Mouse (Mus musculus) left cerebral cortex, postnatal 36 days (tissue): ENCODE measurements around the gene Rnf167. TPM values are rescaled to one million over a fixed set of nuclear protein-coding genes. Genes with fewer than 3 reads are reported as not detected.

Experiments used
- DNase-seq, 2 experiments: peaks; one replicate each; pipeline ENCODE4 v3.0.0; 2021 to 2022; ENCODE audit warnings: low spot score in 2 of 2, mixed read lengths in 1 of 2
- intact Hi-C: fragments of 180-260 bp; cut with DNase I; formaldehyde crosslinking; loops from one replicate; pipeline ENCODE4 v1.15.1; 2025
- total RNA-seq, 2 experiments: library from RNA; stranded (reverse); gene quantifications; 2 replicates each; pipeline ENCODE4 v1.2.3; 2021

The Rnf167 gene
- total RNA-seq, 2 experiments from 2014 or later: 78.6 to 87.8 TPM

DNA sequence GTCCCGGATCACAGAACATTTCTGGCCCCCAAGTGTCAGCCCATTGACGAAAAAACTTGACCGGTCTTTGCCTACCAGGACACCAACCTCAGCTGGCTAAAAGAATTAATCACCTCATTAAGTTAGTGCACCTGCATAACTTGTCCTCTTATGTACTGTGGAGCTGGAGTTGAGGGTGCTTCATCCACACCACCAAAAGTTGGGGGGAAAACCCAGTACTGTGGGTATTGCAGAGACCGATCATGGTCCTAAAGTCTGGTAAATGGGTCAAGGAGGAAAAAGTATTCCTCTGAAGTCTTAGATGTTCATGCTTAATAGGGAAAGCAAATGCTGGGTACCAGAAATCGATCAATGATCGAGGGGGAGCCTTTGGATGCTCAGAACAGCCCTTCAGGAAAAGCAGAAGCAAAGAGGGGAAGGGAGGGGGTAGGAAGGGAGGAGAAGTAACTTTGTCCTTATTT is 5.9 kb downstream of the Rnf167 start:
- no peak for DNase-seq
- intact Hi-C loops: no loop called here

DNA sequence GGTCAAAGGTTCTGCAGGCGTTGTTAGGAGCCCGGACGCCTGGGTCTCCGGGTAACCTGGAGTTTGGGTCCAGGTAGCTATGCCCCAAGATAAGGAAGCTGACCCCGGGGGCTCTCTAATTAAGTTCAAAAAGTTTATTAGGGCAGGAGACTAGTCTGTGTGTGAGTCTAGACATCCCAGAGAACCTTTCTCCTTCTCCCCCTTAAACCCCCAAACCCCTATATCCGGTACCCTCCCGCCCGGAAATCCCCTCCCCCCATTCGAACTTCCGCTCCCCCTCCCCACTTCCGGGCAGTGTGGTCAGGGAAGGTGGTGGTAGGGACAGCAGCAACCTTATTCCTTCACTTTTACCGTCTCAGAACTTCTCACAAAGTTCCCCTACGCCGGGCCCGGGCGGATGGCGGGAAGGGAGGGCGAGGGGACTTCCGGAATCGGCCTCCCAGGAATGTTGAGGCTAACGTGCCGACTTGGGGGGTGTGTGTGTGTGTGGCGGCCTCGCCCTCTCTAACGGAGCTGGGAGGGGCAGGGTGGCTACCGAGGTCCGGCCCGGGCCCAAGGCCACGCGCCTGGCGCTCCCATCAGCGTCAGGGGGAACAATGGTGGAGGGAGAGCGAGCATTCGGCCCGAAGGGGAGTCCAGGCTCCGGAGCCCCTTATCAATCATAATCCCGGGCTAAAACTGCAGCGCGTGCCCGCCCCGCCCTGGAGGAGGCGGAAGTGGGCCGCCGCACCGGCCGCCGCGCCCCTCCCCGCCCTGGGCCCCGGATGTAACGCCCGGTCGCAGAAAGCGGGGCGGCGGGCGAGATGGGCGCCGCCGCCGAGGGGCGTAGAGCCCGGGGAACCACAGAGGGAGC is 6.5 kb downstream of the Rnf167 start:
- intact Hi-C loops: loop anchor here (2.0 kb wide), 1 partner anchor 15 kb away; the partner anchor contains the start of gene Spag7
- DNase-seq: peak; percentile 55 to 56

DNA sequence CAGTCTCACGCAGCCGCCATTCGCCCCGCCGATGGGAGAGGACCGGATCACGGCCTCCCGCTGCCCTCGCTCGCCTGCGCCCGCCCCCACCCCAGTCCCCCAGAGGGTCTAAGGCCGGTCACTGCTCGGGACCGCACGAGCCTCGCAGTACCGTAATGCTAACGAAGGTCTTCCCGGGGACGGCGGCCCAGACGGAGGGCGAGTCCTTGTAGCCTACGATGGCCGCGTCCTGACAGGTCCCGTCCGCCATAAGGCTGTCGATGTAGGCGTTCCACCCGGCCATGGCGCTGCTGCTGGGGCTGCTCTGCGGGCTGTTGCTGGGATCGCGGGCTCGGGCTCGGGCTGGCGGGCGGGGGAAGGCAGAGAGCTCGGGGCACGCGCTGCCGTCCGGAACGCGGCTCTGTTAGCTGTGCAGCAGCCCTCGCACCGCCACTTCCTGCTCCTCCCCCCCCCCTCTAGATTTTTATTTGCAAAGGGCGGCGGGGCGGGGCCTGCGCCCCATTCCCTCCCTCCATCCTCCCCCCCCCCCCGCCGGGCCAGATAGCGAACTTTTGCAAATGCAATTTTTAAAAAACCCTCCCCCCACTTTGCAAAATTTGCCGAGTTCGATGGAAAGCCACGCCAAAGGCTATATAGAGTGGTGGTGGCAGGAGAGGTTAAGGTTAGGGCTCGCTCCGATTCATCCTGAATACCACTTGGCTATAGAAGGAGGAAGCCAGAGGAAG is 7.3 kb downstream of the Rnf167 start, which contains the start of gene Pfn1:
Gene Pfn1 (minus strand): TSS at position 447 of the 725 bp plus-strand sequence.
- intact Hi-C loops: loop anchor here (2.0 kb wide), 1 partner anchor 14 kb away; the partner anchor contains the start of gene Spag7
- DNase-seq: peak; percentile 64 to 73

DNA sequence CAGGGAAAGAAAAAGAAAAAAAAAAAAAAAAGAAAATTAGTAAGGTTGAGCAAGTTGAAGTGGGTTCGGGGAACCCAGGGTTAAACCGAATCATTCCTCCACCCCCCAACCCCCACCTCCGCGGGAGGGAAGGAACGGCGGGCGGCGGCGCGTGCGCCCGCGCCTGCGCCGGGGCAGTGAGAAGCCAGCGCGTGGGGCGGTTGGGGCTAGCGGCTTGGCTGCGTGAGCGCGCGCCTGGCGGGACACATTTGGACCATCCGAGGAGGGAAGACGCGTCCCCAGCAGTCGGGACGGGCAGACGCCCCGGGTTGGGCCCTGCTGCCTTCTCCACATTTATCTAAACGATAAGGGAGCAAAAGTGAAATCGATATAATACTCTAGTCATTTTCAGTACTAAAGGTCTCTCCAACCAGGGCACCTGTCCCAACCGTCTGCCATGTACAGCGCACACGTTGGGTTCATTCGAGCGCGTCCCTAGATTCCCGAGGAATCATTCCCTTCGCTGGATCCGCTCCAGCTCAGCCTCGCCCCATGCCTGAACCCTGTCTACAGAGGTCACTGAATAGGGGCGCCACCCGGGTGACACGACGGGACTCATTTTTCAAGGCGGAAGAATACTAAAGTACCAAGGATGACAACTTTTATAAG is 8.0 kb downstream of the Rnf167 start:
- intact Hi-C loops: loop anchor here (2.0 kb wide), 1 partner anchor 14 kb away; the partner anchor contains the start of gene Spag7
- DNase-seq: peak; percentile 75 to 82

DNA sequence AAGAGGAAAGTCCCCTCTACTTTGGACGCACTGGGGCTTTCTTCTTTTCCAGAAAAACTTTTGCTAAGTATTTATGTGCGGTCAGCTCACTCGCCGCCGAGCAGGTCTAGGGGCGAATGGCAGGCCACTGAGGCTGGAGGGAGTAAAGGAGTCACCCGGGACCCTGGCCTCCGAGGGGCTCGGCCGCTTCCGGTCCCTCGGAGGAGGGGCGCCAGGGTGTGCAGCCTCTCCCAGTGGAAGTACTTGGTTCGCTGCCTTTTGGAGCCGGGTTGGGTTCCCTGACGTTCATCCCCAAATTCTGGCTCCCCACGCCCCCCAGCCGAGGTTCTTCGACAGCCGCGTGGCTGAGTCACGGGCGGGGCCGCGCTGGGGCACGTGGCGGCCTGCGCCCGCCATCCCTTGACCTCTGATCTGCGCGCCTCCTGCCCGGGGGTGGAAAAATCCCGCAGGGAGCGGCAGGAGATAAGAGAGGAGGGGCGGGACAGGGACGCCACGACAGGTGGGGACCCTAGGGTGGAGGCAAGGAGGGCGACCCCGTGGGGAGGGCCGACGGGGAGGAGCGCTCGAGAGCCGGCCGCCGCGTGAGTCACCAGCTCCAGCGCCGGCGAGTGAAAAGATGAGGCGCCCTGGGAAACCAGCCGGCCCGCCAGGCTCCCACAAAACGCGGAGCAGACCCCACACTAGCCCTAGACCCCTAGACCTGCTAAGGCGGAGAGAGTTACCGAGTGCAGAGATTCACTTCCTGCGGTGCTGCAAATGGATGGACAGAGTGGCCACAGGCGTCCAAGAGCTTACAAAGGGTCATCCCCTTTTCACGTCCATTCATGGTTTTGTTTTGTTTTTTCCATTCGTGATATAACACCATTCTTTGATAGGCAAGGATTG is 8.8 kb downstream of the Rnf167 start:
- intact Hi-C loops: loop anchor here (2.0 kb wide), 1 partner anchor 13 kb away; the partner anchor contains the start of gene Spag7
- DNase-seq: no peak

DNA sequence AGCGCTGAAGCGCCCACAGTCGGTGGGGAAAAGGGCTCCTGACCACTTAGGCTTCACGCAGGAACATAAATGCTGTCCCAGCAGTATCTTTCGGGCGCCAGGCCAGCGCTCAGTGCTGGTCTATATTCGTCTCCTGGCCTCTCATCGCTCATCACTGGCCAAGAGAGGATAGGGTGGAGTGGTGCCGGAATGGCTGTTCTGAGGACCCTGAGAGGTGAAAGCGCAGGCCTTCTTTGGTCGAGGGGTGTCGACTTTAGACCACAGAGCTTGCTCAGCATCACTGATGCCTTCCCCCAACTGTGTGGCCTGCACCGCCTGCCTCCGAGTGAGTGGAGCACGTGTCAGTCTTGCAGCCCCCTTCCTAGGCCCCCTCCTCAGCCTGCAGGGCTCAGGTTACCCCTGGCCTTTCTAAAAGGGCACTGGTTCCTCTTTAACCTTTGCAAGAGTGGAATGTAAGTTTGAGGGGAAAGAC is 9.5 kb downstream of the Rnf167 start:
- DNase-seq: no peak
- intact Hi-C loops: no loop called here

DNA sequence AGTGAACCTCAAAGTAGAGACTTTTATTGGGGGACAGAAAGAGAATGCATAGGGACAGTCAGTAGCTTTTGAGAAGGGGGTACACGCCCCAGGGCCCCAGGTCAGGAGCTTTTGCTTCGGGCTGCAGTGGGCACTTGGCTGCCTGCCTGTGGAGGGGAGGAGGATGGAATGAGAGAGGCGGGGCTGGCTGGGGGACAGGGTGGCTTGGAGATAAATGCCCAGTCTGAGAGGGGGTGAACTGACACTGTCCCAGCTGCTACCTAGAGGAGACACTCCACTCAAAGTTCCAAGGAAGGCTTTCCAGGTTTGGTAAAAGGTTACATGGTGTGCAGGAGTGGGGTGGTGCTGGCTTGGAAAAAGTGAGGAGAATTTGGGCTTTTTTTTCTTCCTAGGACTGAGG is 9.9 kb downstream of the Rnf167 start, which contains the start of gene Eno3:
Gene Eno3 (plus strand): TSS at position 239 of the 400 bp plus-strand sequence.
- DNase-seq: no peak
- intact Hi-C loops: no loop called here

DNA sequence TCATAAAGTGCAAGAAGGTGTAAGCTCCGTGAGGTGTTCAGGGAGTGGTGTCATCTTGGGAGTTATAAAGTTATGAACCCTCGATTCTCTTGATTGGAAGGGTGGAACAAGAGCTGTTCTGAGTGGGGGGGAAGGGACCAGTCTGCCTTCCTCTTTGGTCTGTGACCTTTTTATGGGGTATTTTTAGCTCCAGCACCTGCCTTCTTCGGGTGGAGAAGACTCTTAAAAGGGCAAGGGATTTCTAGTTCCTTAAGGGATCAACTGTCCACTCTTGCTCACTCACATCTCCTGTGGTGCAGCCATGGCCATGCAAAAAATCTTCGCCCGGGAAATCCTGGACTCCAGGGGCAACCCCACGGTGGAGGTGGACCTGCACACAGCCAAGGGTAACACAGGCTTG is 10.5 kb downstream of the Rnf167 start:
- DNase-seq: no peak
- intact Hi-C loops: no loop called here

DNA sequence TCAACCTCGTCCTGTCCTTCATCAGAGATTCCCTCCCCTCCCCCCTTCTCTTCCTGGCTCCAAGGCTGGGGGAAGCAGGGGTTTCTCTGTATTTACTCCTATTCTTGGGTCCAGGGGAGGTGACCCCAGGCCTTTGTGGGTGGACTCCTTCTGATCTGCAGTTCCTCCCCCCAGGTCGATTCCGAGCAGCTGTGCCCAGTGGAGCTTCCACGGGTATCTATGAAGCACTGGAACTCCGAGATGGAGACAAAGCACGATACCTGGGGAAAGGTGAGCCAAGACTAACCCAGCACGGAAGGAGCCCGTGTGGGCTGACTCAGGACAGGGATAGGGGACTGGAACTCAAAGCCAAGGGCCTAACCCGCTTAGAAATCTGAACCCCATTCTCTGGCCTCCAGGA is 11.0 kb downstream of the Rnf167 start:
- no peak for DNase-seq
- intact Hi-C loops: no loop called here

DNA sequence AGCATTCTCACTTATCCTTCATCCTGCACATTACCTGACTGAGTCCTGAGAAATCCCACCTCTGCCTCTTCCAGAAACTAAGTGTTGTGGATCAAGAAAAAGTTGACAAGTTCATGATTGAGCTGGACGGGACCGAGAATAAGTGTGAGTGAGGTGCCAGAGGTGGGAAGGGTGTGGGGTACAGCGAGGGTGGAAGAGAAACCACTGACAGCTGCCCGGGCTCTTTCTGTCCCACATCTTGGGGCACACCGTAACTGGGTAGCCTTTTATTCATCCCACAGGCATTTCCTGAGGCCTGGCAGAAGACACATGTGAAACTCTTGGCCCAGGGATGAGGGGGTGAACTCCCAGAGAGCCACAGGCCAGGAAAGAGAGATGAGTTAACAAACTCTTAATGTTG is 11.5 kb downstream of the Rnf167 start:
- no peak for DNase-seq
- intact Hi-C loops: no loop called here

DNA sequence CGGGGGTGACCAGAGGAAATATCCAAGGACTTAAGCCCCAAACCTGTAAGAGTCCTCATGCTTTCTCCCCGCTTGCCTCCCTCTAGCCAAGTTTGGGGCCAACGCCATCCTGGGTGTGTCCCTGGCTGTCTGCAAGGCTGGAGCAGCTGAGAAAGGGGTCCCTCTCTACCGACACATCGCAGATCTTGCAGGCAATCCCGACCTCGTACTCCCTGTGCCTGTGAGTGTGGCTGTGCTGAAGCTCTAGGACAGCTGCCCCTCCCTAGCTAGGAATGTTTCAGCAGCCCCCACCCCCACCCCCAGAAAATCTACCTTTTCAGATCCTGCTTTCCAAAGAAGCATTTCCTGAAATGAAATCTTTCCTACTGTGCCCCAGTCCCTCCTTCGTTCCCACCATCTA is 11.9 kb downstream of the Rnf167 start:
- intact Hi-C loops: no loop called here
- DNase-seq: no peak

DNA sequence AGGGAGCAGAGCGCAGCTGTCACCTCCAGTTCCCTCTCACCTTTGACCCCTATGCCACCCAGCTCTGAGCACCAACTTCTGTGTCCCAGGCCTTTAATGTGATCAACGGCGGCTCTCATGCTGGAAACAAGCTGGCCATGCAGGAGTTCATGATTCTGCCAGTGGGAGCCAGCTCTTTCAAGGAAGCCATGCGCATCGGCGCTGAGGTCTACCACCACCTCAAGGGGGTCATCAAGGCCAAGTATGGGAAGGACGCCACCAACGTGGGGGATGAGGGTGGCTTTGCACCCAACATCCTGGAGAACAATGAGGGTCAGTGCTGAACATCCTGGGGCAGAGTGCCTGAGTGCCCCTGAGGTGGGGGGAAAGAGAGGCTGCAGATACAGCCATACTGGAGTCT is 13.5 kb downstream of the Rnf167 start:
- intact Hi-C loops: no loop called here
- no peak for DNase-seq

DNA sequence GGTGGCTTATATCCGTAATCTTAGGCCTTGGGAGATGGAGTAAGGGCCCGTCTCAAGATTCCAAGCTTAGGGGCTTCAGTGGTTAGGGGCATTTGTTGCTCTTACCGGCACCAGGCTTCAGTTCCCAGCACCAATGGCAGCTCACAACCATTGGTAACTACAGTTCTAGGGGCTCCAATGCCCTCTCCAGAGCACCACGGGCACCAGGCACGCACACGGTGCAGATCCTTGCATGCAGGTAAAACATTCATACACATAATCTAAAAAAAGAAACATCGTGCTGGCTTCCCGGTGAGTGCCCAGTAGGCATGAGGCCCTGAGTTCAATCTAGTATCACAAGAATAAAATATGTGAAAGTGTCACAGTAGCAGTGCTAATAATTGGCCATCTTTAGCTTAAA is 16.1 kb downstream of the Rnf167 start:
- no peak for DNase-seq
- intact Hi-C loops: no loop called here

DNA sequence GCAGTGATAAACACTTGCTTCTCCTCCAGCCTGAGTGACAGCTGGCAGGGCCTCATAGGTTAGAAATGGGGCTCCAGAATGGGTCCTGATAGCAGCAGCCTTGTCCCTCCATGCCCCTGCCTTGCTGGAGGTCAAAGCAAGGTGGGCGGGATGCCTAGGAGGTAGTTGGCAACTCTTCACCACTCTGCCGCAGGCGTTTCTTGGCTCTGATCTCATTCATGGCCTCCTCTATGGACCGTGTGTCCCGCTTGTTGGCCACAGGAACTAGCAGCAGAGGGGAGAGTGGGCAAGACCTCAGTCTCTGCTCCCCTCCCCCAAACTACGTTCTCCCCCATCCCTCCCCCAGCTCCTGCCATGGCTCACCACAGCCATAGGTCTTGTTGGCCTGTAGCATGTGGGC is 16.9 kb downstream of the Rnf167 start:
- intact Hi-C loops: no loop called here
- no peak for DNase-seq

DNA sequence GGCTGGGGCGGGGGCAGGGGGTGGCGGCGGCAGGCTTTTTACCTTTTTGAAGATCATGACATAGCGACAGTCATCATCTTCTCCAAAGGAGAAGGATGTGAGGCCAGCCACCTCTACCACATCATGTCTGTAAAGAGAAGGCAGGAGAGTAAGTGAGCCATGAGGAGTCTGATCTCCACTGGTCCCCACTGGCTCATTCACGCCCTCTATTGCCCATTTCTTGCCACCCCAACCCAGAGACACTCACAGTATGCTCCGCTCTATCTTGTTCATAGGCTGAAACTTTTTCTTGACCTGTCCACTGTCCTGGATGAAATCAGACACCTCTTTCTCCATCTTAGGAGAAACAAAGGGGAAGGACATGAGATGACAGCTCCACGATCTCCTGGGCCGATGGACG is 17.7 kb downstream of the Rnf167 start:
- no peak for DNase-seq
- intact Hi-C loops: no loop called here

DNA sequence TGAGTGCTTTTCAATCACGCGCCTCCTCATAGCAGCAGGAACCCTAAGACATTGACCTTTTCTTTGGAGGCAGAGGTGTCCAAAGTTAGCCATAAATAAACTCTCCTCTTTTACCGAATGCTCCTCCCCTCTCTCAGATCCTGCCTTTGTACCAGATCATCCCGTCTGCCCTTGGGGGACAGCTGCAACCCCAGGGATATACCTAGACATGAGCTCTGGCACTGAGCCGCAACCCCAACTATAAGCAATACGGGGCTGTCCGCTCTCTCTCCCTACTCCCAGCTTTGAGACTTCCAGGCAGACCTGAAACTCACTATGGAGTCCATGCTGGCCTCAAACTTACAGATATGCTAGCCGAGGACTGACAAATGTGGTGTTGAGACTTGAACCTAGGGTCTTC is 19.7 kb downstream of the Rnf167 start:
- intact Hi-C loops: no loop called here
- DNase-seq: no peak

DNA sequence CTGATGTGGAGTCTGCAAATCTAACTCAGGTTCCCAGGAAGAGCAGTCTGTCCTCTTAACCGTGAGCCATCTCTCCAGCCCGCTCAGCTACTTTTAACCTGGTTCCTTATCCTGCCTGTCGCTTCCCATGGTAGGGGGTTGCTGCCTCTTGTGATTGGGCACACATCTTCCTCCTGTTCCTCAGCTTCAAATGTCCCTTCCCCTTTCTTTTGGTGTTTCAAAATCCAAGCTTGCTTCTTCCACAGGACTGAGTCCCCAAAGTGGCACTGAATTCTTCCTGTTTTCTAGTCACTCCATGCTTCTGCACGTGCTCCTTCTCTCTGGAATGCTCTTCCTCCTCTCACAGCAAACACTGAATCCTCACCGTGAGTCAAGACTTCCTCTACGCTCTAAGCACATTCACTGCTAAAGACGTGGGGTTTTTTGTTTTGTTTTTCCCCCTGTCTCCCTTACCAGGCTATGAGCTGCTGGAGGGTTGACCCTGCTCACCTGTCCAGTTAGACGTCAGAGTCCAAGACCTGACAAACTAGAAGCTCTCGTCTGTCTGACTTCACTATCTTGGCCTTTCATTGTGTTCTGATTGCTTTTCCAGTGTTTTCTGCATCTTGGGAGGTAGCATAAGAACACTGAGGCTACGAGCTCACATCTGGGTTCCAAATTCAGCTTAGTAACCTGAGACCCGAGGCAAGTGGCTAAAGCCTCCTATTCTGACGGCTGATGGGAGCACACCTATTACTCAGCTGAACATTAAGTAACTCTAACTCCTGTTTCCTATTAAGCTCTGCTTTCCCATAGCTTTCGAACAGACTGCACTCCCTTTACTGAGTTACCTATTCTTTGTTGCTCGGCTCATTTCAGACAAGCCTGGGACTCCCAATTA is 20.5 kb downstream of the Rnf167 start:
- intact Hi-C loops: loop anchor here (2.0 kb wide), 1 partner anchor 13 kb away; the partner anchor contains the start of gene Pfn1
- no peak for DNase-seq

DNA sequence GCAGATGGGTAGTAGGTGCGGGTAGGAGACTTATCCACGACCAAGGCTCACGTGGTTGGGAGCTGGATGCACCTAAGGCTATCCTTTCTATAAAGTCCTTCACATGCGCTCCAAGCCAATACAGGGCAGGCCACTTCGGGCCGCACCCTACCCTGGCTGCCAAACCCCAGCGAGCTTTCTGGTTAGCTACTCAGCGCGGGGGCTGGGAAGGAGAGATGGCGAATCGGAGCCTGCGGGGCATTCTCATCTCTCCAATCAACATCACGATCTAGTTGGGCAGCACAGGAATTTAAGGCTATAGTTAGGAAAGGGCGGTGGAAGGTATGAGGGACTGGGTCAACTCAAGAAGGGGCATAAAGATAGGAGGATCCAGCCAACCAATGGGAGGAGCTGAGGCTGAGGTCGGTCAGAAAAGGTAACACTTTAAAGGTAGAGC is 21.3 kb downstream of the Rnf167 start:
- peak in 1 of 2 experiments; percentile 85 for DNase-seq
- intact Hi-C loops: loop anchor here (2.0 kb wide), 1 partner anchor 14 kb away; the partner anchor contains the start of gene Pfn1
